Mouse (Mus musculus): ENCODE measurements around the gene Pknox1.

- TF ChIP-seq CTCF (IDR thresholded peaks at IDR 0.05; ENCODE audit: extremely low read depth, insufficient read length, insufficient replicate concordance, low read depth, low read length) (no peak), POLR2A (IDR thresholded peaks at IDR 0.05; ENCODE audit: low read depth, low read length) (no peak)
Measured at GRCm38 (mm10) chr17:31576394-31577175, 12.1 kb downstream of the Pknox1 start.
